Mouse (Mus musculus) kidney, postnatal 0 days (tissue): Measurements from ENCODE around the gene Ranbp17. TPM values are rescaled to one million over a fixed set of nuclear protein-coding genes. Genes with fewer than 3 reads are reported as not detected.

Source experiments
- ATAC-seq: fragments of 200-750 bp; cut with Nextera tagmentation; replicated peaks from 2 replicates; pipeline ENCODE4 v1.8.0; 2017; ENCODE audit warnings: low read depth, moderate number of reproducible peaks, moderate TSS enrichment, moderate library complexity; ENCODE audit not compliant: low FRiP score
- DNase-seq: peaks from one replicate; pipeline ENCODE4 v3.0.0-alpha.2; 2016; ENCODE audit warnings: low spot score
- H3K27ac ChIP-seq: fragments of 300-500 bp; sonication (generic); 2 replicates; pipeline ENCODE4 v1.5.1; 2014; ENCODE audit warnings: mild to moderate bottlenecking
- H3K27me3 ChIP-seq: fragments of 300-500 bp; sonication (generic); 2 replicates; pipeline ENCODE4 v1.6.1; 2014; ENCODE audit warnings: low read length, mixed read lengths; ENCODE audit not compliant: insufficient read depth
- H3K36me3 ChIP-seq: fragments of 300-500 bp; sonication (generic); 2 replicates; pipeline ENCODE4 v1.6.1; 2014; ENCODE audit warnings: low read length, mixed read lengths; ENCODE audit not compliant: insufficient read depth
- H3K4me1 ChIP-seq: fragments of 300-500 bp; sonication (generic); replicated peaks from 2 replicates; pipeline ENCODE4 v1.6.1; 2014; ENCODE audit warnings: antibody characterized with exemption, low read length, mixed read lengths; ENCODE audit not compliant: insufficient read depth
- H3K4me2 ChIP-seq: fragments of 300-500 bp; sonication (generic); 2 replicates; pipeline ENCODE4 v1.6.1; 2014; ENCODE audit warnings: mild to moderate bottlenecking, low read length, moderate library complexity, mixed read lengths
- H3K4me3 ChIP-seq: fragments of 300-500 bp; sonication (generic); replicated peaks from 2 replicates; pipeline ENCODE4 v1.5.1; 2014; ENCODE audit warnings: low read depth, low read length
- H3K9ac ChIP-seq: fragments of 300-500 bp; sonication (generic); 2 replicates; pipeline ENCODE4 v1.6.1; 2014; ENCODE audit warnings: low read depth, low read length
- H3K9me3 ChIP-seq: fragments of 300-500 bp; sonication (generic); replicated peaks from 2 replicates; pipeline ENCODE4 v1.6.1; 2016; ENCODE audit warnings: low read length, inconsistent platforms, mixed read lengths
- CTCF ChIP-seq: IDR thresholded peaks from 2 replicates; pipeline ENCODE4 v1.5.1; 2016; ENCODE audit warnings: antibody characterized with exemption, low read depth, mild to moderate bottlenecking, moderate library complexity
- WGBS: fragments of 180-500 bp; shearing (Covaris S2); extraction: QIAGEN DNeasy Blood & Tissue Kit; methylation state at CpG from one replicate; pipeline ENCODE4 v1.1.7; 2014; 5-methylcytosine and 5-hydroxymethylcytosine counted together
- polyA plus RNA-seq: library from polyadenylated mRNA; unstranded; fragments of >200 nt; fragmentation: Nextera tagmentation; extraction: Ambion mirVana; gene quantifications from 2 replicates; pipeline ENCODE4 v1.2.1, GENCODE M21; 2015

Ranbp17 gene
- polyA plus RNA-seq, 1 experiment from 2014 or later: 5.4 TPM

DNA sequence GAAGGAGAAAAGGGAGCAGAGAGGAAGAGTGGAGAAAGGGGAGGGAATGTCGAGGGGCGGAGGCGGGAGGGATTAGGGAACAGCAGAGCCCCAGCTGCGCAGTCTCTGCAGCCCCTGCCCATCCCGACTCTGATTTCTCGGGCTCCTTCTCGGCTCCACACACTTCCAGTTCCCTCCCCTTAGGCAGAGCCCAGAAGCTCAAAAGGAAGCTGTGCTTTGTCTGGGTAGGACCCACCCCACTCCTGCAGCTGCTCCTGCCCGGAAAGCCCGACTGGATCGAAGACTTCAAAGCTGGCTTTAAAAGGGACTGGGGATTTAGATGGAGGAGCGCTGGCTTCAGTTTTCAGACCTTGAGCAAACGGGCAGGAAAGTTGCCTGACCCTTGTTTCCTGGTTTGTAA lies 319.9 kb downstream of the Ranbp17 start:
- peaks cover 51% of the 10 kb centered on the region for H3K27me3 ChIP-seq
- TF ChIP-seq CTCF: no peak
- no peaks in the 10 kb centered on the region for H3K4me1 ChIP-seq
- ATAC-seq (no peak), DNase-seq (no peak)
- 0 out of 2 replicates have a peak overlapping the region, but pooled peaks have one; percentile 11 for H3K4me2 ChIP-seq
- H3K36me3 ChIP-seq: no peaks in the 10 kb centered on the region
- no peak overlapping the region for H3K4me3 ChIP-seq
- H3K27ac ChIP-seq: no peak overlapping the region
- no peak overlapping the region for H3K9ac ChIP-seq
- 2% methylated on average over 12 of the region's 12 CpGs for WGBS
- H3K9me3 ChIP-seq: no peaks in the 10 kb centered on the region; the same call in 1 of the 2 replicates

DNA sequence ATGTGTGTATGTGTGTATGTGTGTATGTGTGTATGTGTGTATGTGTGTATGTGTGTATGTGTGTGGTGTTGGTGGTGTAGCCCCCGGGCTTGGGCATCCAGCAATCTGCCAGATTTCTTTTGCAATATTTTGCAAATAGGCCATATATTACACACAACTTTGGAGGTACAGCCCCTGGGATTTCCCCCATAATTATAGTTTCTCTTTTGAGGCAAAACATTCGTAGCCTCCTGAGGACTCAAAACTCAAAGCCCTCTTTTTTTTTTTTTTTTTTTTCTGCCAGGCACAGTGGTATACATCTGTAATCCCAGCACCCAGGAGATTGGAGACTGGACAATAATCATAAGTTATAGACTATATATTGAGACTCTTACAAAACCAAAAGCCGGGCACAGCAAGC lies 331.7 kb downstream of the Ranbp17 start:
- WGBS: 88% methylated on average over 3 of the region's 3 CpGs

DNA sequence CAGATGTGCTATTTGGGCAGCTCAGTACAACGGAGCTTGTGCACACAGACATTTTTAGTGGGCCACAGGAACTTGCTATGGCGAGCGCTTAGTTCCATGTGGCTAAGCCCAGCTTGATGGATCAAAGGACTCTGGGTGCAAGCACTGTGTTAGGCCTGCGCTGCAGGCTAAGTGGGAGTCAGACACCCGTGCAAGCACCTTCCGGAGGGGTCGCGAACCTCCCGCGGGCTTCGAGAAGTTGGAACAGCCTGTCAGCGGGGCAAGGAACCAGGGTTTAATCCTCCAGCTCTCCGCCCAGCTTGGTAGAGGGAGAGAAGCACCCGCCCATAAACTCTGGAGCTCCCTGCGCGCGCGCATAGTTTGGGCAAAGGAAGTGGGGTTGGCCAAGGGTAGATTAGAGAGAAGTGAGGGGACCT lies 332.8 kb downstream of the Ranbp17 start:
- Histone ChIP-seq H3K36me3 (no peaks in the 10 kb centered on the region), H3K27me3 (peaks cover 9% of the 10 kb centered on the region; the same call in 1 of the 2 replicates), H3K9me3 (no peaks in the 10 kb centered on the region), H3K4me3 (no peak overlapping the region; the same call in 1 of the 2 replicates), H3K9ac (no peak overlapping the region), H3K27ac (no peak overlapping the region), H3K4me2 (peak overlapping the region; percentile 47), H3K4me1 (no peaks in the 10 kb centered on the region)
- ATAC-seq (no peak; the same call in 1 of the 2 replicates), DNase-seq (peak; percentile 51)
- WGBS: 3% methylated on average over 18 of the region's 18 CpGs
- TF ChIP-seq CTCF: no peak

More for the DNA sequence above, 331.7 kb downstream of the Ranbp17 start:
- ATAC-seq (no peak), DNase-seq (no peak)
- Histone ChIP-seq H3K4me1 (no peaks in the 10 kb centered on the region), H3K9ac (no peak overlapping the region), H3K4me2 (no peak overlapping the region), H3K27ac (no peak overlapping the region), H3K9me3 (no peaks in the 10 kb centered on the region), H3K27me3 (peaks cover 9% of the 10 kb centered on the region; the same call in 1 of the 2 replicates), H3K4me3 (no peak overlapping the region), H3K36me3 (no peaks in the 10 kb centered on the region)
- TF ChIP-seq CTCF: no peak

DNA sequence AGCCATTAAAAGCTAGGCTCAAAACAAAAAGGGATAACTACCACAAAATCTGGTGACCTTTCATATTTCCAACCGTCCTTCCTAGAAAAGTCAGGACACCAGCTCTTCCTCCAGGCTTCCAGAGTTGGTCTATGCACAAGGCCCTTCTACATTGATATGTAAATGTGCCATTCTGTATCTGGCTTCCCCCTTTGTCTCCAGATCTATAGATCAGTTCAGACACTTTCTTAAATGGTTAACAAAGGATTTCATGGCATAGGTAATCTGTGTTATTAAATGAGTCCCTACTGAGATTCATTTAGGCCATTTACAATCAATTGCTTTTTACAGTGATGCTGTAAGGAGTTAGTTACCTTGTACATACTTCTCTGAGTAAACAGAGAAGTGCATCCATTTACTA lies 333.7 kb downstream of the Ranbp17 start:
- Histone ChIP-seq H3K4me3 (no peak overlapping the region), H3K27ac (no peak overlapping the region), H3K4me1 (no peaks in the 10 kb centered on the region), H3K9me3 (no peaks in the 10 kb centered on the region), H3K4me2 (no peak overlapping the region), H3K9ac (no peak overlapping the region), H3K36me3 (no peaks in the 10 kb centered on the region), H3K27me3 (peaks cover 9% of the 10 kb centered on the region; the same call in 1 of the 2 replicates)
- DNase-seq (no peak), ATAC-seq (no peak)
- WGBS: 76% methylated on average over 1 of the region's 1 CpGs
- TF ChIP-seq CTCF: no peak

DNA sequence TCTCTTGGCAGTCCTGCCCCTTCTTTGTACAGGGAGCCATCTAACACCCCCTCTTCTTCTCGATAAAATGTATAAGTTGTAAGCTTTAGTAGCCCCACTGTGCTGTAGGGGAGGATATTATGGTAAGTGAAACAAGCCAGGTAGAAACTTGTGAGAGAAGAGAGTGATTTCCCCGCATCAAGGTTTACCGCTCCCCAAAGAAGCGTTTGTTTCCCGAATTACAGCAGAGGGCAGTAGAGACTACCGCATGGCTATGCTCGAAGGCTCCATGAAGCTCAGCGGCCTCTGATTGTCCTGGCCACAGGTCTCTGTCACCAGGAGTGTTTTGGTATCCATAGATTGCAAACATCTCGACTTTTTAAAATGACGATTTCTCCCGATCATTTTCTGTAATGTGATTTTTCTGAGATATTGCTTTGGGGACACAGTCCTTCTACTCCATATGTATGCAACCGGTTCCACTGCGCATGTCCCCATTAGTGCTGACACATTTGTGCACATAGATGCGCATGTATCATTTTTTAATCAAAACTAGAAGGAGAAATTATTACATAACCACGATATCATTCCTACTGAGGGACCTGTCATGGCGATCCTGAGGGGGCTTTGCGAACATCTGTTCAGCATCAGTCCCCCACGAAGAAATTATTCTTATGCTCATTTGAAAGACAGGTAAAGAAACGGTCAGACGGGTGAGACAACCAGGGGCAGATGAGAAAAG lies 336.9 kb downstream of the Ranbp17 start:
- H3K27me3 ChIP-seq: peaks cover 9% of the 10 kb centered on the region; the same call in 1 of the 2 replicates
- DNase-seq (peak; percentile 89), ATAC-seq (0 out of 2 replicates have a peak, but pooled peaks have one; percentile 36)
- WGBS: 34% methylated on average over 20 of the region's 20 CpGs
- no peak overlapping the region for H3K4me2 ChIP-seq
- TF ChIP-seq CTCF: peak; percentile 91
- no peak overlapping the region for H3K27ac ChIP-seq
- no peaks in the 10 kb centered on the region for H3K4me1 ChIP-seq
- no peaks in the 10 kb centered on the region for H3K36me3 ChIP-seq
- H3K9ac ChIP-seq: no peak overlapping the region
- H3K9me3 ChIP-seq: no peaks in the 10 kb centered on the region
- no peak overlapping the region for H3K4me3 ChIP-seq

DNA sequence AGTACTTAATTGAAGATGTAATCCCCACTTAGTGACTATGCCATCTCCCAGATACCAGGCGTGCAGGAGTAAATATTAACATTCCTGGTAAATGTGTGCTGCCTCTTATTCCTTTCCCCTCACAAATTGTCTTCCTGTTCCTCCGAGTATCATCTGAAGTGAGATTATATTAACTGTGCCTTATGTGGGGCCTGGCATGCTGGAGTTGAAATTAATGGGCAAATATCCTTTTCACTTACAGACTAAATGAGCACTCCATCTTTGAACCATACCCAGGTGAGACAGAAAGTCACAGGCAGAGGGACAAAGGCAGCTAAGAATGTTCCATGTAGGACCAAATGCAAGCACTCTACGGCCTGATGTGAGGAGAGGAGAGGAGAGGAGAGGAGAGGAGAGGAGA lies 337.8 kb downstream of the Ranbp17 start:
- ATAC-seq (no peak), DNase-seq (no peak)
- no peak overlapping the region for H3K4me3 ChIP-seq
- H3K36me3 ChIP-seq: no peaks in the 10 kb centered on the region
- H3K27me3 ChIP-seq: peaks cover 9% of the 10 kb centered on the region; the same call in 1 of the 2 replicates
- H3K9ac ChIP-seq: no peak overlapping the region
- no peak for TF ChIP-seq CTCF
- H3K27ac ChIP-seq: no peak overlapping the region
- H3K4me2 ChIP-seq: no peak overlapping the region
- 71% methylated on average over 3 of the region's 3 CpGs for WGBS
- H3K4me1 ChIP-seq: no peaks in the 10 kb centered on the region
- H3K9me3 ChIP-seq: no peaks in the 10 kb centered on the region
